Mouse (Mus musculus) midbrain, embryonic 12.5 days (tissue): ENCODE data around the gene Crybg2. TPM values are rescaled to one million over a fixed set of nuclear protein-coding genes. Genes with fewer than 3 reads are reported as not detected.

ENCODE experiments used
- ATAC-seq: fragments of 200-750 bp; cut with Nextera tagmentation; 2 replicates; pipeline ENCODE4 v1.8.0; 2017; ENCODE audit warnings: low read depth, moderate TSS enrichment, moderate library complexity; ENCODE audit not compliant: low FRiP score
- H3K27ac ChIP-seq: fragments of 300-500 bp; sonication (generic); replicated peaks from 2 replicates; pipeline ENCODE4 v1.5.1; 2016; ENCODE audit warnings: mild to moderate bottlenecking
- H3K27me3 ChIP-seq: fragments of 300-500 bp; sonication (generic); 2 replicates; pipeline ENCODE4 v1.6.1; 2016; ENCODE audit warnings: mild to moderate bottlenecking
- H3K36me3 ChIP-seq: fragments of 300-500 bp; sonication (generic); 2 replicates; pipeline ENCODE4 v1.6.1; 2016
- H3K4me1 ChIP-seq: fragments of 300-500 bp; sonication (generic); 2 replicates; pipeline ENCODE4 v1.6.1; 2016
- H3K4me2 ChIP-seq: fragments of 300-500 bp; sonication (generic); replicated peaks from 2 replicates; pipeline ENCODE4 v1.6.1; 2016; ENCODE audit warnings: mild to moderate bottlenecking, moderate library complexity
- H3K4me3 ChIP-seq: fragments of 300-500 bp; sonication (generic); 2 replicates; pipeline ENCODE4 v1.5.1; 2016; ENCODE audit warnings: mild to moderate bottlenecking
- H3K9ac ChIP-seq: fragments of 300-500 bp; sonication (generic); replicated peaks from 2 replicates; pipeline ENCODE4 v1.6.1; 2016; ENCODE audit warnings: mild to moderate bottlenecking, moderate library complexity
- H3K9me3 ChIP-seq: fragments of 300-500 bp; sonication (generic); 2 replicates; pipeline ENCODE4 v1.6.1; 2016; ENCODE audit warnings: mild to moderate bottlenecking
- WGBS: fragments of 180-500 bp; shearing (Covaris S2); methylation state at CpG from one replicate; pipeline ENCODE4 v1.1.7; 2016; 5-methylcytosine and 5-hydroxymethylcytosine counted together
- polyA plus RNA-seq: library from polyadenylated mRNA; unstranded; fragments of >200 nt; fragmentation: Nextera tagmentation; extraction: Ambion mirVana; gene quantifications from 2 replicates; pipeline ENCODE4 v1.2.1, GENCODE M21; 2016

The Crybg2 gene
- 1.2 and 1.7 TPM in 2 replicates for polyA plus RNA-seq

- Histone ChIP-seq H3K27me3 (peaks cover 23% of the 10 kb centered on the region), H3K4me1 (peaks cover 3% of the 10 kb centered on the region; the same call in 1 of the 2 replicates), H3K36me3 (no peaks in the 10 kb centered on the region), H3K9me3 (no peaks in the 10 kb centered on the region), H3K27ac (no peak within 1 kb of the TSS), H3K4me2 (no peak within 1 kb of the TSS), H3K9ac (no peak within 1 kb of the TSS), H3K4me3 (no peak within 1 kb of the TSS)
- no peak for ATAC-seq
- WGBS = 50% methylated on average over 28 of the region's 28 CpGs
Measured at GRCm38 (mm10) chr4:134060135-134060865, at the start of gene Crybg2. Crybg2 (plus strand) TSS chr4:134060815.

- Histone ChIP-seq H3K4me2 (peak overlapping the region; percentile 29), H3K4me1 (peaks cover 37% of the 10 kb centered on the region), H3K9me3 (no peaks in the 10 kb centered on the region), H3K9ac (no peak overlapping the region), H3K36me3 (0 out of 2 replicates have a peak, but pooled peaks cover 3% of the 10 kb centered on the region), H3K27me3 (peaks cover 11% of the 10 kb centered on the region; the same call in 1 of the 2 replicates), H3K4me3 (no peak overlapping the region), H3K27ac (no peak overlapping the region)
- 5% methylated on average over 16 of the region's 16 CpGs for WGBS
- ATAC-seq = no peak
Measured at GRCm38 (mm10) chr4:134011450-134012414, 48.9 kb upstream of the Crybg2 start.

- Histone ChIP-seq H3K9me3 (no peaks in the 10 kb centered on the region), H3K4me1 (peaks cover 50% of the 10 kb centered on the region), H3K4me3 (no peak overlapping the region), H3K27ac (no peak overlapping the region), H3K27me3 (peaks cover 22% of the 10 kb centered on the region), H3K4me2 (no peak overlapping the region), H3K36me3 (no peaks in the 10 kb centered on the region), H3K9ac (no peak overlapping the region)
- 46% methylated on average over 12 of the region's 12 CpGs for WGBS
- no peak for ATAC-seq
Measured at GRCm38 (mm10) chr4:134012858-134013528, 47.6 kb upstream of the Crybg2 start.

GRCm38 (mm10) chr4:134016208-134016607 is 44.4 kb upstream of the Crybg2 start:
- ATAC-seq = no peak
- Histone ChIP-seq H3K9me3 (no peaks in the 10 kb centered on the region), H3K4me2 (peak overlapping the region; percentile 54), H3K9ac (peak overlapping the region; percentile 62; the same call in 1 of the 2 replicates), H3K27me3 (peaks cover 24% of the 10 kb centered on the region), H3K4me3 (peak overlapping the region; percentile 49), H3K36me3 (no peaks in the 10 kb centered on the region), H3K4me1 (peaks cover 70% of the 10 kb centered on the region), H3K27ac (peak overlapping the region; percentile 79; the same call in 1 of the 2 replicates)
- WGBS = 2% methylated on average over 7 of the region's 7 CpGs

GRCm38 (mm10) chr4:134016767-134017166 is 43.8 kb upstream of the Crybg2 start:
- Histone ChIP-seq H3K4me1 (peaks cover 64% of the 10 kb centered on the region), H3K27ac (peak overlapping the region; percentile 79)
- under 1% methylated on average over 8 of the region's 8 CpGs for WGBS

GRCm38 (mm10) chr4:134017201-134017865 is 43.3 kb upstream of the Crybg2 start:
- 2% methylated on average over 21 of the region's 21 CpGs for WGBS
- H3K4me1 ChIP-seq = peaks cover 58% of the 10 kb centered on the region
- ATAC-seq = peak; percentile 16; the same call in 1 of the 2 replicates
- peak overlapping the region; percentile 62 for H3K9ac ChIP-seq
- H3K9me3 ChIP-seq = no peaks in the 10 kb centered on the region
- peak overlapping the region; percentile 49 for H3K4me3 ChIP-seq
- H3K4me2 ChIP-seq = peak overlapping the region; percentile 54
- no peaks in the 10 kb centered on the region for H3K36me3 ChIP-seq
- peak overlapping the region; percentile 79 for H3K27ac ChIP-seq
- H3K27me3 ChIP-seq = peaks cover 16% of the 10 kb centered on the region

More at GRCm38 (mm10) chr4:134016767-134017166, 43.8 kb upstream of the Crybg2 start:
- no peaks in the 10 kb centered on the region for H3K36me3 ChIP-seq
- H3K9me3 ChIP-seq = no peaks in the 10 kb centered on the region
- peaks cover 21% of the 10 kb centered on the region for H3K27me3 ChIP-seq
- peak overlapping the region; percentile 49 for H3K4me3 ChIP-seq
- ATAC-seq = no peak
- H3K4me2 ChIP-seq = peak overlapping the region; percentile 54
- peak overlapping the region; percentile 62; the same call in 1 of the 2 replicates for H3K9ac ChIP-seq

- Histone ChIP-seq H3K4me1 (peaks cover 53% of the 10 kb centered on the region), H3K4me3 (peak overlapping the region; percentile 49), H3K36me3 (no peaks in the 10 kb centered on the region), H3K27ac (peak overlapping the region; percentile 79), H3K9ac (peak overlapping the region; percentile 62), H3K4me2 (peak overlapping the region; percentile 54), H3K27me3 (peaks cover 13% of the 10 kb centered on the region), H3K9me3 (no peaks in the 10 kb centered on the region)
- ATAC-seq = no peak
- under 1% methylated on average over 46 of the region's 46 CpGs for WGBS
Measured at GRCm38 (mm10) chr4:134018038-134018778, 42.4 kb upstream of the Crybg2 start.

GRCm38 (mm10) chr4:134018779-134019145 is 41.9 kb upstream of the Crybg2 start, which contains the start of gene Lin28a:
Lin28a (minus strand) TSS chr4:134018841.
- WGBS = 0% methylated on average over 9 of the region's 9 CpGs
- H3K36me3 ChIP-seq = no peaks in the 10 kb centered on the region
- peak within 1 kb of the TSS; percentile 90 for H3K27ac ChIP-seq
- peak; percentile 45; the same call in 1 of the 2 replicates for ATAC-seq
- no peaks in the 10 kb centered on the region for H3K9me3 ChIP-seq
- H3K27me3 ChIP-seq = peaks cover 13% of the 10 kb centered on the region
- H3K4me1 ChIP-seq = peaks cover 49% of the 10 kb centered on the region
- H3K4me3 ChIP-seq = peak within 1 kb of the TSS; percentile 49
- peak within 1 kb of the TSS; percentile 62 for H3K9ac ChIP-seq
- peak within 1 kb of the TSS; percentile 54 for H3K4me2 ChIP-seq

- ATAC-seq = peak; percentile 67
- H3K4me2 ChIP-seq = peak overlapping the region; percentile 54
- no peaks in the 10 kb centered on the region for H3K9me3 ChIP-seq
- no peaks in the 10 kb centered on the region for H3K36me3 ChIP-seq
- peaks cover 49% of the 10 kb centered on the region for H3K4me1 ChIP-seq
- peak overlapping the region; percentile 49 for H3K4me3 ChIP-seq
- peaks cover 13% of the 10 kb centered on the region for H3K27me3 ChIP-seq
- H3K9ac ChIP-seq = peak overlapping the region; percentile 41; the same call in 1 of the 2 replicates
- H3K27ac ChIP-seq = peak overlapping the region; percentile 90
- under 1% methylated on average over 7 of the region's 10 CpGs for WGBS
Measured at GRCm38 (mm10) chr4:134019210-134019609, 41.4 kb upstream of the Crybg2 start.

- H3K4me3 ChIP-seq = peak overlapping the region; percentile 49
- H3K27me3 ChIP-seq = peaks cover 13% of the 10 kb centered on the region
- H3K36me3 ChIP-seq = no peaks in the 10 kb centered on the region
- peak overlapping the region; percentile 41; the same call in 1 of the 2 replicates for H3K9ac ChIP-seq
- H3K4me1 ChIP-seq = peaks cover 49% of the 10 kb centered on the region
- peak; percentile 59; the same call in 1 of the 2 replicates for ATAC-seq
- no peaks in the 10 kb centered on the region for H3K9me3 ChIP-seq
- peak overlapping the region; percentile 54 for H3K4me2 ChIP-seq
- 1% methylated on average over 16 of the region's 16 CpGs for WGBS
- H3K27ac ChIP-seq = peak overlapping the region; percentile 90
Measured at GRCm38 (mm10) chr4:134019641-134020351, 40.8 kb upstream of the Crybg2 start.
